Mouse (Mus musculus) urinary bladder, adult 18-20 months (tissue): ENCODE results near the gene Cmc1.

ENCODE experiments used
- DNase-seq, 2 experiments: peaks; one replicate each; pipeline ENCODE4 v3.0.0; 2022; ENCODE audit warnings: low spot score in 2 of 2, mixed read lengths in 2 of 2

Gene Cmc1

GRCm38 (mm10) chr9:118149407-118150402 lies at the start of gene Cmc1:
Cmc1 (minus strand) TSS chr9:118150177.
- peak; percentile 91 to 95 for DNase-seq

GRCm38 (mm10) chr9:118198557-118198956 lies 48.6 kb upstream of the Cmc1 start:
- DNase-seq: no peak

GRCm38 (mm10) chr9:118196661-118197390 lies 46.8 kb upstream of the Cmc1 start:
- no peak for DNase-seq

GRCm38 (mm10) chr9:118193263-118193662 lies 43.3 kb upstream of the Cmc1 start:
- no peak for DNase-seq

- DNase-seq: no peak
Observed at GRCm38 (mm10) chr9:118191276-118191675, 41.3 kb upstream of the Cmc1 start.

GRCm38 (mm10) chr9:118188374-118188773 lies 38.4 kb upstream of the Cmc1 start:
- DNase-seq: no peak

- no peak for DNase-seq
Observed at GRCm38 (mm10) chr9:118187420-118187819, 37.4 kb upstream of the Cmc1 start.

- no peak for DNase-seq
Observed at GRCm38 (mm10) chr9:118186776-118187175, 36.8 kb upstream of the Cmc1 start.

- DNase-seq: no peak
Observed at GRCm38 (mm10) chr9:118179136-118180025, 29.4 kb upstream of the Cmc1 start.

GRCm38 (mm10) chr9:118176687-118177086 lies 26.7 kb upstream of the Cmc1 start:
- no peak for DNase-seq

- no peak for DNase-seq
Observed at GRCm38 (mm10) chr9:118175411-118175810, 25.4 kb upstream of the Cmc1 start.

GRCm38 (mm10) chr9:118173086-118173485 lies 23.1 kb upstream of the Cmc1 start:
- DNase-seq: no peak

GRCm38 (mm10) chr9:118168544-118168943 lies 18.6 kb upstream of the Cmc1 start:
- no peak for DNase-seq

- DNase-seq: no peak
Observed at GRCm38 (mm10) chr9:118167606-118168005, 17.6 kb upstream of the Cmc1 start.

GRCm38 (mm10) chr9:118161536-118161935 lies 11.6 kb upstream of the Cmc1 start:
- DNase-seq: no peak

- DNase-seq: no peak
Observed at GRCm38 (mm10) chr9:118159936-118160335, 10.0 kb upstream of the Cmc1 start.

GRCm38 (mm10) chr9:118158201-118158600 lies 8.2 kb upstream of the Cmc1 start:
- no peak for DNase-seq

GRCm38 (mm10) chr9:118157234-118157633 lies 7.3 kb upstream of the Cmc1 start:
- DNase-seq: no peak

- no peak for DNase-seq
Observed at GRCm38 (mm10) chr9:118154666-118155065, 4.7 kb upstream of the Cmc1 start.

GRCm38 (mm10) chr9:118151221-118151507 lies 1.2 kb upstream of the Cmc1 start:
- no peak for DNase-seq

GRCm38 (mm10) chr9:118150429-118151220 lies 648 bp upstream of the Cmc1 start:
- no peak for DNase-seq
